Mouse (Mus musculus) forebrain, embryonic 14.5 days (tissue): ENCODE measurements around the gene Auh. TPM values are rescaled to one million over a fixed set of nuclear protein-coding genes. Genes with fewer than 3 reads are reported as not detected.

Experiments
- ATAC-seq: fragments of 200-750 bp; cut with Nextera tagmentation; 2 replicates; pipeline ENCODE4 v1.8.0; 2017; ENCODE audit warnings: mild to moderate bottlenecking, moderate library complexity
- DNase-seq: peaks from one replicate; pipeline ENCODE4 v3.0.0-alpha.2; 2015; ENCODE audit warnings: low spot score
- H3K27ac ChIP-seq: fragments of 300-500 bp; sonication (generic); 2 replicates; pipeline ENCODE4 v1.5.1; 2014; ENCODE audit warnings: low read depth, mild to moderate bottlenecking, control low read depth, low read length, moderate library complexity
- H3K27me3 ChIP-seq: fragments of 300-500 bp; sonication (generic); replicated peaks from 2 replicates; pipeline ENCODE4 v1.6.1; 2014; ENCODE audit warnings: low read length, control low read depth, mixed read lengths; ENCODE audit not compliant: control insufficient read depth, insufficient read depth
- H3K36me3 ChIP-seq: fragments of 300-500 bp; sonication (generic); 2 replicates; pipeline ENCODE4 v1.6.1; 2014; ENCODE audit warnings: low read length, control low read depth; ENCODE audit not compliant: control insufficient read depth, insufficient read depth
- H3K4me1 ChIP-seq: fragments of 300-500 bp; sonication (generic); 2 replicates; pipeline ENCODE4 v1.6.1; 2014; ENCODE audit warnings: antibody characterized with exemption, low read length, control low read depth; ENCODE audit not compliant: control insufficient read depth, insufficient read depth
- H3K4me2 ChIP-seq: fragments of 300-500 bp; sonication (generic); 2 replicates; pipeline ENCODE4 v1.6.1; 2014; ENCODE audit warnings: mild to moderate bottlenecking, control low read depth, low read length
- H3K4me3 ChIP-seq: fragments of 300-500 bp; sonication (generic); 2 replicates; pipeline ENCODE4 v1.5.1; 2014; ENCODE audit warnings: low read depth, low read length, control low read depth
- H3K9ac ChIP-seq: fragments of 300-500 bp; sonication (generic); 2 replicates; pipeline ENCODE4 v1.6.1; 2014; ENCODE audit warnings: mild to moderate bottlenecking, low read length, control low read depth, moderate library complexity
- H3K9me3 ChIP-seq: fragments of 300-500 bp; sonication (generic); replicated peaks from 2 replicates; pipeline ENCODE4 v1.6.1; 2016; ENCODE audit warnings: low read length, control low read depth, mixed read lengths; ENCODE audit not compliant: control insufficient read depth
- WGBS: fragments of 180-500 bp; shearing (Covaris S2); extraction: QIAGEN DNeasy Blood & Tissue Kit; methylation state at CpG from one replicate; pipeline ENCODE4 v1.1.7; 2014; 5-methylcytosine and 5-hydroxymethylcytosine counted together
- polyA plus RNA-seq: library from polyadenylated mRNA; unstranded; fragments of >200 nt; fragmentation: Nextera tagmentation; extraction: Ambion mirVana; gene quantifications from 2 replicates; pipeline ENCODE4 v1.2.1, GENCODE M21; 2014

Gene Auh
- polyA plus RNA-seq, 1 experiment from 2014 or later, result 47.9 TPM

DNA sequence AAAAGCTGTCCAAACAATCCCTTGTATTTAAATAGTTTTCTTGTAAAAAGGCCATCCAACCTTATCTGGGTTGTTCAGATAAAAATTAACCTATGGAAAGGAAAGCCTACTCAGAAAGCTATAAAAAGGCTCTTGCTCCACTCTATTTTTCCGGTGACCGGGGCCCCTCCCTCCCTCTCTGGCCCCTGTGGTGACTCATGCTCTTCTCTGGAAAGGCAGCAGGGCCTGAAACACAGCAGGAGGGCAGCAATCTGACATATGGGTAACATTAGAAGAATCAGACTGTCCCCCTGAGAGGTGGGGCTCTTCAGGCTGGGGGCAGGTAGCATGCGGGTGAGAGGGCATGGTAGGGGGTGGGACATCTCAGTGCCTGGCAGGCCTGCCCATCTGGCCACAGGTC lies 110.7 kb downstream of the Auh start:
- H3K27ac ChIP-seq, result no peak overlapping the region

GRCm38 (mm10) chr13:52817991-52818491 lies 111.4 kb downstream of the Auh start:
- WGBS, result 58% methylated on average over 6 of the region's 6 CpGs
- no peaks in the 10 kb centered on the region for H3K27me3 ChIP-seq
- H3K9ac ChIP-seq, result no peak overlapping the region
- H3K36me3 ChIP-seq, result no peaks in the 10 kb centered on the region
- peak; percentile 42; the same call in 1 of the 2 replicates for ATAC-seq
- no peaks in the 10 kb centered on the region for H3K9me3 ChIP-seq
- H3K4me2 ChIP-seq, result no peak overlapping the region
- peak; percentile 67 for DNase-seq
- H3K4me3 ChIP-seq, result no peak overlapping the region
- 0 out of 2 replicates have a peak overlapping the region, but pooled peaks have one; percentile 21 for H3K27ac ChIP-seq
- peaks cover 17% of the 10 kb centered on the region for H3K4me1 ChIP-seq

More for the DNA sequence above, 110.7 kb downstream of the Auh start:
- 48% methylated on average over 3 of the region's 3 CpGs for WGBS
- H3K4me3 ChIP-seq, result no peak overlapping the region
- no peak overlapping the region for H3K9ac ChIP-seq
- H3K9me3 ChIP-seq, result no peaks in the 10 kb centered on the region
- no peaks in the 10 kb centered on the region for H3K27me3 ChIP-seq
- ATAC-seq (no peak), DNase-seq (no peak)
- no peaks in the 10 kb centered on the region for H3K36me3 ChIP-seq
- H3K4me2 ChIP-seq, result no peak overlapping the region
- H3K4me1 ChIP-seq, result peaks cover 17% of the 10 kb centered on the region

GRCm38 (mm10) chr13:52813750-52814149 lies 115.7 kb downstream of the Auh start:
- Histone ChIP-seq H3K9ac (no peak overlapping the region), H3K27me3 (no peaks in the 10 kb centered on the region), H3K36me3 (no peaks in the 10 kb centered on the region), H3K27ac (no peak overlapping the region), H3K4me1 (peaks cover 13% of the 10 kb centered on the region), H3K9me3 (no peaks in the 10 kb centered on the region), H3K4me2 (no peak overlapping the region), H3K4me3 (no peak overlapping the region)
- WGBS, result 93% methylated on average over 3 of the region's 3 CpGs
- DNase-seq (no peak), ATAC-seq (no peak)

GRCm38 (mm10) chr13:52812549-52813515 lies 116.6 kb downstream of the Auh start:
- Histone ChIP-seq H3K9me3 (no peaks in the 10 kb centered on the region), H3K4me3 (no peak overlapping the region), H3K27ac (no peak overlapping the region), H3K4me2 (no peak overlapping the region), H3K4me1 (peaks cover 8% of the 10 kb centered on the region), H3K9ac (no peak overlapping the region), H3K27me3 (no peaks in the 10 kb centered on the region), H3K36me3 (no peaks in the 10 kb centered on the region)
- ATAC-seq, result no peak
- DNase-seq, result no peak
- 77% methylated on average over 16 of the region's 16 CpGs for WGBS

GRCm38 (mm10) chr13:52807722-52808121 lies 121.8 kb downstream of the Auh start:
- no peak overlapping the region for H3K4me2 ChIP-seq
- H3K4me3 ChIP-seq, result no peak overlapping the region
- DNase-seq, result no peak
- H3K4me1 ChIP-seq, result peaks cover 8% of the 10 kb centered on the region
- ATAC-seq, result no peak
- no peaks in the 10 kb centered on the region for H3K27me3 ChIP-seq
- H3K36me3 ChIP-seq, result no peaks in the 10 kb centered on the region
- no peak overlapping the region for H3K9ac ChIP-seq
- no peak overlapping the region for H3K27ac ChIP-seq
- WGBS, result 92% methylated on average over 11 of the region's 11 CpGs
- H3K9me3 ChIP-seq, result no peaks in the 10 kb centered on the region

- Histone ChIP-seq H3K4me3 (no peak overlapping the region), H3K9me3 (no peaks in the 10 kb centered on the region), H3K4me1 (peaks cover 8% of the 10 kb centered on the region), H3K9ac (no peak overlapping the region), H3K27ac (no peak overlapping the region), H3K36me3 (no peaks in the 10 kb centered on the region), H3K4me2 (no peak overlapping the region), H3K27me3 (no peaks in the 10 kb centered on the region)
- DNase-seq (peak; percentile 46), ATAC-seq (no peak)
- 25% methylated on average over 4 of the region's 4 CpGs for WGBS
Measured at GRCm38 (mm10) chr13:52806029-52806428, 123.5 kb downstream of the Auh start.

DNA sequence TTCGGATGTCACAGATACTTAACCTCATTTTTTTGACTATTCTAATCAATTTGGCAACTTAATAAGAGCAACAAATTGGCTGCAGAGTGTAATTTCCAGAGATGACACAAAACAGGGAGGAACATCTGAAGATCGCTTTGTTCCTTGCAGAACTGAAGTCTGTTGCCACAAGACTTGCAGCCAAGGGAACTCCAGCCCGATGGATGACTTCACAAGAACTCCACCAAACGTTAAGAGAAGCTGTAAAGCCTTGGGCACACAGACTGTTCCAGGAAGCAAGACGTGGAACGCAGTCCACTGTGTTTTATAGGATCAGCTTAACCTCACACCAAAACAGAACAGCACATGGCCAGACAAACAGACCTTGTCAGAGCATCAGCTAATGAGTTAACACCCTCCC lies 123.9 kb downstream of the Auh start:
- Histone ChIP-seq H3K4me2 (no peak overlapping the region), H3K4me1 (peaks cover 8% of the 10 kb centered on the region), H3K27ac (no peak overlapping the region), H3K4me3 (no peak overlapping the region), H3K27me3 (no peaks in the 10 kb centered on the region), H3K36me3 (no peaks in the 10 kb centered on the region), H3K9me3 (no peaks in the 10 kb centered on the region), H3K9ac (no peak overlapping the region)
- no peak for DNase-seq
- ATAC-seq, result no peak
- 54% methylated on average over 6 of the region's 6 CpGs for WGBS

GRCm38 (mm10) chr13:52802482-52802881 lies 127.0 kb downstream of the Auh start:
- no peak for ATAC-seq
- Histone ChIP-seq H3K9ac (no peak overlapping the region), H3K9me3 (no peaks in the 10 kb centered on the region), H3K4me1 (no peaks in the 10 kb centered on the region), H3K4me2 (no peak overlapping the region), H3K27ac (no peak overlapping the region), H3K36me3 (no peaks in the 10 kb centered on the region), H3K27me3 (no peaks in the 10 kb centered on the region), H3K4me3 (no peak overlapping the region)
- DNase-seq, result no peak
- WGBS, result 88% methylated on average over 4 of the region's 4 CpGs
